Mouse (Mus musculus) frontal cortex, adult 2 months (tissue): ENCODE results near the gene Eif4e2. TPM values are rescaled to one million over a fixed set of nuclear protein-coding genes. Genes with fewer than 3 reads are reported as not detected.
A peak's percentile ranks its signal among the peaks of the same experiment; 100 is the strongest.

ENCODE experiments used
- DNase-seq, 2 experiments: peaks; one replicate each; pipeline ENCODE4 v3.0.0; 2022; ENCODE audit warnings: low spot score in 1 of 2; ENCODE audit errors: extremely low spot score in 1 of 2
- polyA plus RNA-seq: library from polyadenylated mRNA; depleted of rRNA; stranded (reverse); fragments of >200 nt; gene quantifications from 2 replicates; pipeline ENCODE4 v1.2.3, GENCODE M21; 2012

The Eif4e2 gene
- polyA plus RNA-seq, 1 experiment = 59.9 TPM

DNA sequence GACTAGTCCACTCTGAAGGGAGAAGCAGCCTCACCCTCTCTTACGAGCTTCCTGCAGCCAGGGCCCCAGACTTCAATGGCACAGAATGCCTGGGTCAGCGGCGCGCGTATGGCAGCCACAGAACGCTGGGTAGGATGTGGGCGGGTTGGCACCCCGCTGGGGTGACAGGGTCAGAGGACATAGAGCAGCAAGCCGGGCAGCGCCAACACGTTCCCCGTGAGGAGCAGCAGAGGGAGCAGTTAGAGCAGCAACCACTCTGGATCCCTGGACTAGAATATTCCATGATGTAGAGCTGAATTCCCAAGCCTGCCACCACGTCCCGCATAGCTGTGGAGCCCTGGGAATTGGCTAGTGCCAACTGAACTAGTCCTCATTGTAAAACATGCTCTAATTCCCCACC, 44.8 kb downstream of the Eif4e2 start:
- DNase-seq = no peak

DNA sequence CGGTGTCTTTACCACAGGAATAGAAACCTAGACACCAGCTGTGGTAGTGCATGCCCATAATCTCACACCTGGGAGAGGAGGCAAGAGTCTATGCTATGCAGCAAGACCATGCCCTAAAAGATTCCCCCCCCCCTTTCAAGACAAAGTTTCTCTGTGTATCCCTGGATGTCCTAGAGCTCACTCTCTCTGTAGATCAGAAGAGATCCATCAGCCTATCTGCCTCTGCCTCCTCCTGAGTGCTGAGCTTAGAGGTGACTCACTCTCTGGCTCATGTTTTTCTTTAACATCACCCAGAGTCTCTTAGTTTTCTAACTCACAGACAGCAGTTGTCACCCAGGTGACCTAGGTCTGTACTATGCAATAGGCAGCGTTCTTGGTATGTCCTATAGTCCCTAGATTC, 45.6 kb downstream of the Eif4e2 start:
- no peak for DNase-seq

DNA sequence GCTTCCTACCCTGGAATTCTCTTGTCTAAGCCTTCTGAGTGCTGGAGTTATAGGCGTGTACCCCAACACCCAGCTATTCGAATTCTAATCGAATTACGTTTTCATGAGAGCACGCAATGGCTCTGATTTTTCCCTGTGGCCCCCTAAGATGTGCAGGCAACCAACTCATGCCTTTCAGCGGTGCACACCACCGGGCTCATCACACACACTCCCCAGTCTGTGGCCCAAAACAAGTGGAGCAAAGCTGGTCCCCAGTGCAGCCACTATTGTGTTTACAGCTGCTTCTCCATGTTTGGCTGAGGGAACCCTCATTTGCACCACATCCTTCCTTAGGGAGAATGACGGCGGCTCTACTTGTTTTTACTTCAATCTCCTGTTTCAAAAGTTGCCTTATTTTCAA, 49.5 kb downstream of the Eif4e2 start:
- no peak for DNase-seq

DNA sequence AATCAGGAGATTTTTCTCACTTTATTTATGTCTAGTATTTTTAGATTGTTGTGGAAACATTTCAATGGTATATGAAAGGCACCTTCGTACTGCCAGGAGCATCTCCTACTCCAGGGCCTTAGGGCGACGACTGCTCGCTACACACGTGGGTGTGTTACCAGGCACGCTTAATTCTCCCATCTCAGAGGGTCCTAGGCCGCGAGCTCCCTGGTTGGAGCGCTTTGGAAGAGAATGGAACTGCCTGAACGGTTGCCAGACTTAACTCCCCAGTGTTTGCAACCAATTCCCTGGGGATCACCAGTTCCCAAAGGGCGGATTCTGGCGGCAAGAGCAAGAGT, 50.1 kb downstream of the Eif4e2 start:
- no peak for DNase-seq

DNA sequence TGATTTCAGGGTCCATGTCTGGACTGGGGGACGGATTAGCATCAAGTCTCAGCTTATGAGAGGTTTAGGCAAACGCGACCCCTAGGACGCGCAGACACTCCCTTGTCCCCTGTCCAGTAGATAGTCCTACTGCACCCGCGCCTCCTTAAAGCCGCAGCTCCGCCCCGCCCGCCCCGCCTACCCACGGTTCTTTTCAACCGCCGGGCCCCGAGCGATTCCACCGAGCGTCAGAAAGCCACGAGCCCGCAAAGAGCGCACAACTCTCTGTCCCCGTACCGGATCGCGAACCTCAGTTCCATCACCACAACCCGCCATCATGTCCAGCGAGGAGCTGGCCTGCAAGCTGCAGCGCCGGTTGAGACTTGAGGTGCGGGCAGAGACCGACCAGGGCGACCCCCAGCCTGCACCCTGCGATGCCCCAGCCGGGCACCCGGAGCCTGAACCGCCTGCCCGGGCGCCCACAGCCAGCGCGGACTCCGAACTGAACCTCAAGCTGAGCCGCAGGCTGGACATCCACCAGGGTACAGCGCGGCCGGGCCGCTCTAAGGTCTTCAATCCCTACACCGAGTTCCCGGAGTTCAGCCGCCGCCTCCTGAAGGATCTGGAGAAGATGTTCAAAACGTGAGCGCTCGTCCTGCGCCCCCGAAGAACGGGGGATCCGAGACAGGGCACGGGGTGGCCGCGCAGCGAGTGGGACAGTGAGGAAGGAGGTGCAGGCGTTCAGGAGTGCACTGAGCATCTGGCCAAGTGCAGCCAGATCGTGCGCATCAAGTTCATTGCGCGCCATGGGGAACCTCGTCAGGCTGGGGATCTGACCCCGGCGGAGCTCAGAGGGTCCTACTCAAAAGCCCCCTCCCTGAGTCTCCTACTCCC, 50.7 kb downstream of the Eif4e2 start, which contains the start of gene Efhd1:
Gene Efhd1 (plus strand): TSS at position 230 of the 873 bp plus-strand sequence.
- no peak for DNase-seq

DNA sequence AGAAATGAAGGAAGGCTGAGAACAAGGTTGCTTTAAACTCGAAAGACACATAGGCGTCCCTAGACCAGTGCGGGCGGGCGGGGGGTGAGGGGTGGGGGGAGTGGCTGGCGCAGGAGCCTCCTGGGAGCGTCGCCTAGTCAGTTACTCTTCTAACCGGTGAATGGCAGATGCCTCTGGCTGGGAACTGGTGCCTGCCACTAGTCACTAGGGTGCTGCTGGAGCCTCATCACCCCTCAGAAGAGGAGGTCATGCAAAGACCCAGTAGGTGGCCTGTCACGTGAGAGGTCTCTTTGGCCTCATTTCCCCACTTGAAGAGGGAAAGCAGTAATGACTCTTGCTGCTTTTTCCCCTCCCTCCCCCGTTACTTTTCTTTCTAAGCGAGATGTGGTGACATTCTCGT, 51.5 kb downstream of the Eif4e2 start:
- DNase-seq = no peak

DNA sequence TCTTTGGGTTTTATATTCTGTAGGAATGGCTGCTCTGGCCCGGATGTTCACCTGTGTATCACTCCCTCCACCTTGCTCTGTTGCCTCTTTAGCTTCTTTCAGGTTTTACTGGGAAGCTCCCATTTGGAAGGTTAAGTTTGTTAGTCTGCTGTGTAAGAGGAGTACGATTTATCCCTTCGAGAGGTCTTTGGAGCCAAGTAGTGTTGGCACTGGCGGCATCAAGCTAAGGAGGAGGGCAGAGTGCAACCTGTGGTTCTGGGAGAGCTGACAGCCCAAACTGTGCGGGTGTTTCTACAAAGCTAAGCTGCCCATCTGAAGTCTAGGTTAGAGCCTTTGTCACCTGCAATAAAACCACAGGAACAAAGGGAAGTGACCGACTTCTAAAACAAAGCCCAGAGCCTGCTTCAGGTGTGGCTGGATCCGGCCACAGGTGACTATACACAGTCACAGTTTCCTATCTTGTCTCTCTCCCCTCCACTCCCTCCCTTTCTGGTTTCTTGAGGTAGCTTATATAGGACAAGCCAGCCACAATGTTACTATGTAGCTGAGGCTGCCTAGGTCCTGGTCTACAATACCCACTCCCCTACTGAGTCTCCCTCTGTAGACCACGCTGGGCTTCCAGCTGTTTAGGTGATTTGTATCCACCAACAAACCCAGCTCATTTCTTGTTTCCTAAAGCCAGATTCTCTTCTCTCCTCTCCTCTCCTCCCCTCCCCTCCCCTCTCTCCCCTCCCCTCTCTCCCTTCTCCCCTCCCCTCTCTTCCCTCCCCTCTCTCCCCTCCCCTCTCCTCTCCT, 52.8 kb downstream of the Eif4e2 start:
- DNase-seq = no peak

DNA sequence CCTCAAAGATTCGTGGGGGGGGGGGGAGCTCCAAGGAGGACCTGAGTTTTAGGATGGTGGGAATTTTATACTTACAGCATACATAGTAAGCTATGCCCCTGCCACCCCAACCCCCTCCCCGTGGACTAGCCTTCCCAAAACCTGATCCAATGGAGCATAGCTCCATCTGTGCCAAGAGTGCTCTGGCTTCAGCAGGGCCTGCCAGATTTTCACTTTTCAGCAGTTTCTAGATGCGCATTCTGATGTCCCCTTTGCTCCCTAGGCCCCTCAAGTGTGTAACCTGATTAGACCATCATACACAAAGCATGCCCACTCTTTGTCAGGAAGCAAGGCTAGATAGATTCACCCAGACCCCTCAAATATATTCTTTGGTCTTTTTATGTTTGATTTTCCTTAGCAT, 56.5 kb downstream of the Eif4e2 start:
- DNase-seq = no peak

DNA sequence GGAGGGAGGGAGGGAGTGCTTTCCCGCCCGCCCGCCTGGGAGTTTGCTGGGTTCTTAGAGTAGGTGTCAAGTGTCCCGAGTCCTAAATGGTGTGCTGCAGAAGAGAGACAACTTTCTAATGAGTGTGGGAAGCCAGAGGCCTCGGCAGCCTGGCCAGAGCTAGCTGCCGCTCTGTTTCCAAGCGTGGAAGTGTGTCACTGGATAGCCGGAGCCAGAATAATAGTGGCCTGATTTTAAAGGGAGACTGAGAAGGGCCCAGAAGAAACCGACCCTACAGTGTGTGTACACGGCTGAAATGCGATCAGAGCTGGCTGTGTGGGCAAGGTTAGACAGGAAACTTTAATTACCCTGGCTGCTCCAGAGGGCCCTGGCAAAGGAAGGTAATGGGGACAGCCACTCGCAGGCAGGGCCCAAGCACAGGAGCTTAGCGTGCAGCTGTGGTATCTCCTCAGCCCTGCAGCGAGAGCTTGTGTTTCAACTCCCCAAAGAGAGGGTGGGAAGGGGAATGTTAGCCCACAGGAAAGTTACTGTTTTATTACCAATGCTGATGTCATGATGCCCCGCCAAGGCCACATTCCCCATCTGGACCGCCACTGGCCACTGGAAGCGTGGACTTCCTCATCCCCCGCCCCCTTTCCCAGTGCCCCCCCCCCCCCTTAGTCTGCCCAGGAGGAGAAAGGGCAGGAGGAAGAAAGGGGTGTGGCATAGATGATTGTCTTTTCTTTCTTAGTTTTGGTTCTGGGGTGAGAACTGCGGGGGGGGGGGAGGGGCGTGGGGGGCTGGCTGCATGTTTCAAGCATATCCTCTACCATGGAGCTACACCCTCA, 57.1 kb downstream of the Eif4e2 start:
- peak in 1 of 2 experiments; percentile 35 for DNase-seq

DNA sequence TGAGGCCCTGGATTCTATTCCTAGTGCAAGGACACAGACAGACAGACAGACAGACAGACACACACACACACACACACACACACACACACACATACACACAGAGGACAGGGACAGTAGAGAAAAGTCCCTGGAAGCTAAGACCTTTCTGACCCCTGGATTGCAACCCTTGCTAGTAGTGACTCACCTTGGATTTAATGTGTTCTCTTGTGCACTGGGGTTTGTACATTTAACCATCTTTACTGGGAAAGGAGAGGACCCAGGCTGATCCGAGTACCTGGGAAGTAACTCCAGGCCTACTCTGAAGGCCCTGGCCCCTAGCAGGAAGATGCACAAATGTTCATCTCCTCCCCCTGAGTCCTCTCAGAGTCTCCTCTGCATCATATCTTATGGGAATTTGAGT, 57.9 kb downstream of the Eif4e2 start:
- no peak for DNase-seq

DNA sequence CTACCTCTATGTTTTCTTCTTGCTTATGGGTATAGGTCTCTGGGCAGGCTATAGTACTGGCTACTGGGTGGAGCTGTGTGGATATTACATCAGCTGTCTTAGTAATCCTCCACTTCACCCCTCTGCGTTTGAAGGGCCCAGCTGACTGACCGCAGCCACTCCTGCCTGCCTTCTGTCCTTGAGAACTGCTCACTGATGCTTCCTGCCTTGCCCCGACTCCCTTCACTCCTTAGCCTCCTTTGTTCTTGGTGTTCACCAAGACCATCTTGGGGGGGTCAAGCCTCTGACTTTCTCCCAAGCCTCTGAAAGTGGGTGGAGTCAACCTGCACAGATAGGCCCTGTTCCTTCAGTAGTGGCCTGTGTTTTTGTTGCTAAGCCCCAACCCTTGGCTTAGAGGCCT, 58.7 kb downstream of the Eif4e2 start:
- no peak for DNase-seq

DNA sequence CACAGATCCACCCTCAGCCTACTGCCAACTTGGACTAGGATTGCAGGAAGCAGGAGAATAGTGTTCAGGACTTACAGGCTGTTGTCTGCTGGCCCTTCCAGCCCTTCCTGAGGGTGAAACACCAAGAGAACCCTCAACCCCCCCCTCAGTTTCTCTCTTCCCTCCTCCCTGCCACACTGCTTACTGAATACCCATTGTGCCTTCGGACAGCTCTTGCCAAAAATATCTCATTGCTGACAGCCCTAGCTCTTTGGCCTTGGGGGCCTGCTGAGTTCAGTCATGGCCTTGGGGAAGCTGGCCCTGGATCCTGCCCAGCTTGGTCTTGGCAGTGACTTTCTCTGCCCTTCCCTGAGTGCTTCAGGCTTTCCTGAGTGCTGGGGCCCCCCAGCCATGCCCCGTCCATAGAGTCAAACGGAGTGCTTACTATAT, 59.8 kb downstream of the Eif4e2 start:
- DNase-seq = peak; percentile 21 to 35

DNA sequence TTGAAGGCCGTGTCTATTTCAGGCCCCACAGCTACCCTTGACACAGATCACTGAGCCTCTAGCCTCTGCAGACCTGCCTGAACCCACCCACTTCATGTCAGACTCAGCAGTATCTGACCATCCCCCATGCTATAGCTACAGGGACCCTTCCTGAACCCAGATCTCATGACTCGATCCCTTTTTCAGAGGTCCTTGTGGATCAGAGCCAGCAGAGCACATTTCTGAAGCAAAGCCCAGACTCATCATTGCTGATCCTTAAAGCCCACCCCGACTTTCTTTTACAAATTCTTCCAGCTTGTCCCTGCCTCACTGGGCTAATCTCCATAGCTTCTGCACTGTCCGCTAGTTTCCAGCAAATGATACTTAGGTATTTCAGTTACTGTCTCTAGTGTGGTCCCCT, 60.4 kb downstream of the Eif4e2 start:
- DNase-seq = no peak

DNA sequence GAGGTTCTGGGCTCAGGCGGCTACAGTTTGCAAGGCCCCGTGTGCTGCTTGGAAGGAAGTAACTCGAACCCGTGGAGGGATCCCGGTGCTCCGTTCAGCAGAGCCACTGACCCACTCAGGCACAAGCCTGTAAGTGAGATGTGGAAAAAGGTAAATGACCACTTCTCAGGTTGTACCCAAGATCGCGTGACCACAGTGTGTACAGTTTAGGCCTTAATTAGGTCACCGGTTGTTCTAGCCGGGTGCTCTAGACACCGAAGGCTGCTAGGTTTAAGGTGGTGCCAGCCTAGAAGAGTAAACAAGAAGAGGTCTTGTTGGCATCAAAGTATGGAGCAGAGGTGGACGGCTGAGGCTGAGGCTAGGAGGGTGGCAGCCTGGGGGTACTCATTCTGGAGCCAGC, 61.4 kb downstream of the Eif4e2 start:
- DNase-seq = no peak

DNA sequence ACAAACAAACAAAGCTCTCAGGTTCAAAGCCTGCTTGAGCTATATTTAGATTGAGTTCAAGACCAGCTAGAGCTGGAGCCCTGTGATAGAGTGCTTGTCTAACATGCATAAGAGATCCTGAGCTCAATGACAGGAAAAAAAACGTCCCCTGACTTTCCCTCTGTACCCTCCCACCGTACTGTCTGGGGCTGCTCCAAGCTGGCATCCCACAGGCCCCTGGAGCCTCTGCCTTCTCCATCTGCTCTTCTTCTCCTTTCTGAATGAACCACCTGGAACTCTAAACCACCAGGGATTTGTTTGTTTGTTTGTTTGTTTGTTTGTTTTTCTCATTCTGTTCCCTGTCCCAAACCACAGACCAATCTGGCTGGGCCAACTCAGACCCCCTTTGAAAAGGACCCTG, 62.3 kb downstream of the Eif4e2 start:
- no peak for DNase-seq

DNA sequence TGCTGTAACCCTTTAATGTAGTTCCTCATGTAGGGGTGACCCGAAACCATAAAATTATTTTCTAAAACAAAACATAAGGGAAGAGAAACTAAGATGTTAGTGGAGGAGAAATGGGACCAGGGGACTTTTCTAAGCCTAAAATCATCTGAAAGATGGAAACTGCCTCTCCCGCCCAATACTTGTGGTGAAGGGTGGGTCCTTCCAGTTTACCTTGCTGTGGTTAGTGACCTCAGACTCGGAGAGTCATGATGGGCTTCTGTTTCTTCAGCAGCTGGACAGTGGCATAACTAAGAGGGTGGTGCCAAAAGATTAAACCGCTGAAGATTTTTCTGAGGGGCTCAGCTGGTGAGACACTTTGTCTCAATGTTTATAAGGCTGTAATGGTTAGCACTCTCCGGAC, 66.6 kb downstream of the Eif4e2 start:
- DNase-seq = no peak

DNA sequence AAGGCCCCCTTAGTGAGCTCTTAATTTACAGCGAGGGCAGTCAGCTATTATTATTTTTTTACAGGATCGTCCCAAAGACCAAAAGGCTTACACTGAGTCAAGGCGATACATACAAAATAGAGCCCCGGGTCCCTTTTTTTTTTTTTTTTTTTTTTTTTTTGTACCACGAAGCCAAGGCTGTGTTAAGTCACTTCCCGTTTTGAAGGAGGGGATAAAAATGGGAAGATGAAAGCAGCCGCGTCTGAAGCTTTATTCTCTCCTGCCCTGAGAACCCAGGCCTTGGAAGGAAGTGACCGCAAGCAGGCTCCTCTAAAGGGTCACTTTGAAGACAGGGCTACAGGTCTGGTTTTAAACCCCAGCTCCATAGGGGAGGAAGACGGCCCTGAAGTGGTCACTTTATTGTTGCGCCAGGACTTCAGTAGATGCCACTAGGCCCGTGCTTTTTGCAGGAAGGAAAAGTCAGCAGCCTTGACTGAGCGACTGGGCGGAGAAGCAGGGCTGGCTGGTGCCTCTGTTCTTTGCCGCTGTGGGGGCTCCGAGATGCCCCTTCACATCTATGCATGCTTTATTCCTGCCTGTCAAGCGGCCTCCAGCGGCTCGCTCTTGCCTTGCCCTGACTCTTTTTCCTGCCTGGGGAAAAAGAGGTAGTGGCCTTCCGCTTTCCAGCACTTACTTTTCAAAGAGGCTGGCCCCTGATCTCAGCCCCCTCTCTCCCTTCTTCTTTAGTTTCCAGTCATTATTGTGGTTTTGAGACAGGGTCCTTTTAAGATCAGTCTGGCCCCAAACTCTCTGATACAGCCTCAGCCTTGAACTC, 68.1 kb downstream of the Eif4e2 start:
- DNase-seq = no peak

DNA sequence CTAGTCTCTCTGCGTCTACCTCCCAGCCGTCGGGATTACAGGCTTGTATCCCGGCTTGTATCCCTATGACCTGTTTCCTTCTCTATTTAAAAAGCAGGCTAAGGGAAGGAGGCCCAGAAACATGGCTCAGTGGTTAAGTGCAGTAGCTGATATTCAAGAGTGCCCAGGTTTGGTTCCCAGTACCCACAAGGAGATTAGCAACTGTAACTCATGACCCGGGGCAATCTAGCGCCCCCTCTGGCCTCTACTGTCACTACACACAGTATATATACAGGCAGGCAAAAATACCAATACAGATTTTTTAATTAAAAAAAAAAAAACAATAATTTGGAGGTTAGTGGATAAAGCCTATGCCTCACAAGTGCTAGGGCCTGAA, 68.7 kb downstream of the Eif4e2 start:
- no peak for DNase-seq

DNA sequence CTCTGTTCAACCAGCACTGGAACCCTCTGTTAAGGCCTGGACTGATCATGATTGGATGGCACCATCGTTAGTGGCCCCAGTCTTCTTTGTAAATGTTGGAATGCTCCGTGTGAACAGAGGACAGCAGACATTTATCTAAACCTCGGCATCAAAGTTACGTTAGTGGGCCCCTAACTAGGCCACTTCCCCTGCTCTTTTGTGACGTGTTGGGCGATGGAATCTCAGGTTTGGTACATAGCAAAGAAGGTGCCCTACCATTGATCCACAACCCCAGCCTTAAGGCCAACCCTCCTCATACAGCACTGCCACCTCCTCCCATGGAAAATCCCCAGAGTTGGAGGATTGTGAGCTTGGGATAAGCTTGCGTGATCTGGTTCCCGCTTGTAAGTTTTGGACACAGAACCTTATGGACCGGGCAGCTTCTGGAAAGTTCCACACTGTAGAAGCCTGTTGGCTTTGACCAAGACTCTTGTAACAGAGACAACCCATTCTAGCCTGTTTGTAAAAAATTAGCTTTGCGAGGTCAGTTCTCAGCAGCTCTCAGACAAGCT, 69.8 kb downstream of the Eif4e2 start:
- DNase-seq = no peak

DNA sequence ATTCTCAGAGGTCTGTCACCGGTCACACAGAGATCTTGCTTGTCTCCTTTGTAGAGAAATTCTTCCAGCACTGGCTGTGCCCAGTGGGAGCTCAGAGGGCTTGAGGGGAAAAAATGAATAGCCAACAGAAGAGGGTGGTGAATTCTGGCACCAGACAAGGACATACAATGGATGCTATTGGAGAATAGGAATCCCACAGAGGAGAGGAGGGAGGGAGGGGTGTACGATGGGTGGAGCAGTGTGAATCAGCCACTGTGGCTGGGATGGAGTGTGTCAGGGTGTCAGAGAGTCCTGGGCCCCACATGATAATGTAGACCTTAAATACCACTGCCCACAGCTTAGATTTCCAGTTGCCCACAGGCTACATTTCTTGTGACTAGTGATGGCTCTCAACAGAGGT, 73.4 kb downstream of the Eif4e2 start:
- no peak for DNase-seq
